Mouse (Mus musculus) cerebellum, adult 9-11 months (tissue): ENCODE results near the gene Palmd.

Source experiments
- DNase-seq: peaks from one replicate; pipeline ENCODE4 v3.0.0; 2022

Gene Palmd

DNA sequence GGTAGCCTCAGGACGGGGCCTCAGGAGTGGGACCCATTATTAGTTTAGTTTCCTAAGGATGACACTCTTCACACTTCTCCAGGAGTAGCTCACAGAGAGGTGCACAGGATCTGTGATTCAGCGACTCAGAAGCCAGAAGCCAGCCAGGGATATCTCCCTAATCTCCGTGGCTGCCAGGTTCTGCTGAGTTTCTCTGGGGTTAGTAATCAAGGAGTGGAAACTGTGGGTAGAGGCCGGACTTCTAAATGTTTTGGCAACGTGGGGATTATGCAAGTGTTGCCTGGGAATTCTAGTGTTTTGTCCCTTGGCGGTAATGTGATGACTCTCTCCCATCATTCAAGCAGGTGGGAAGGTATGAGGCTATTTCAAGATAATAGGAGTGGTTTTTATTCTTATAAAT, 13.7 kb downstream of the Palmd start:
- no peak for DNase-seq

DNA sequence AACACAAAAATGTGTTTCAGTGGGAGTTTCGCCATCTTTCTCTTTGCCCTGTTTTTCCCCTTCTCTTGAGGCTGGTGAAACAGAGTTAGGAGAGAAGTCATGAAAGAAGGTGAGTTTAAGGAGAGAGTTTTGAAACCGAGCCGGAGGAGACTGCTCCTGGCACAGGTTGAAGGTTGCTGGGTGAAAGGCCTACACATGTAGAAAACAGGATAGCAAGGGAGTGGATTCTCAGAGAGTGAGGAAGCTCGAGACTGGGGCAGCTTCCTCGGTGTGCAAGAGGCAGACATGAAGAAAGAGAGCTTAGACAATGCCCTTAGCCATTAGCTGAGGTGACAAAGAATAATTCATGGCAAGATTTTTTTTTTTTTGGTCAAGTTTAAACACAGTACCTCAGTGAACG, 15.4 kb downstream of the Palmd start:
- DNase-seq = no peak

- no peak for DNase-seq
Measured at GRCm38 (mm10) chr3:116952242-116952899, 16.4 kb downstream of the Palmd start.

DNA sequence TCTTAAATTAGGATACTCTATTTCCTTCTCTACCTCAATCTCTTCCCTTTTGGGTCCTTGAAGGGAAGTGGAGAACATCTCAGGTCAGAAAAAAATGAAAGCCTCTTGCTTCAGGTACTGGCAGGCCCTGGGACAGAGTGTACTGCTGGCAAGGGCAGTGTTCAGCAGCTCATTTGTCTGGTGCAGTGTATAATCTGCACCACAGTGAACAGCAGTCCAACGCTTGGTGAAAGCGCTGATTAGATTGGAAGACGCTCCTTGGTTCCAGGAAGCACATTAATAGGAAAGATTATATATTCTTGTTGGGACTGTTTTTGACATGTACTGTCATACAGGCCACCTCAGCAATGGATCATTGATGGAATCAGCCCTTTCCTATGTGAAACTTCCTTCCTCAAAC, 17.3 kb downstream of the Palmd start:
- no peak for DNase-seq

DNA sequence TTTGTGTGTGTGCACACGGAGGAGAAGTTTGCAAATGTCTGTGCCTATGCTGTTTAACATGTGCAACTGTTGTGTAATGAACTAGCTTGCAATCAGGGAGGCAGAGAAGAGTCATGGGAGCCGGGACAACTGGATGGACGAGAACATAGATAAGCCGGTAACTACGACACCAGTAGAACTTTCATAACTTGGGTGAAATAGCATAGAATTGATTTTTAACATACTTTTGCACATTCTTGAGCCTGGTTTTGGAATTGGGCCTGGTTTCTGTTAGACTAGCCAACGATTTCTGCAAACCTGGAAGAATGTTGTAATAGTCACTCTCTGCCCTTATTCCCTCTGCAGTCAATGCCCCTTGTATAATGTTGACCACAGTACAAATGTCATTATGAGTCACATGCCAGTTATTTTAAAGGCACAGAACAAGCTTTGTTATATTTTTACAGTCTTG, 18.1 kb downstream of the Palmd start:
- DNase-seq = no peak

DNA sequence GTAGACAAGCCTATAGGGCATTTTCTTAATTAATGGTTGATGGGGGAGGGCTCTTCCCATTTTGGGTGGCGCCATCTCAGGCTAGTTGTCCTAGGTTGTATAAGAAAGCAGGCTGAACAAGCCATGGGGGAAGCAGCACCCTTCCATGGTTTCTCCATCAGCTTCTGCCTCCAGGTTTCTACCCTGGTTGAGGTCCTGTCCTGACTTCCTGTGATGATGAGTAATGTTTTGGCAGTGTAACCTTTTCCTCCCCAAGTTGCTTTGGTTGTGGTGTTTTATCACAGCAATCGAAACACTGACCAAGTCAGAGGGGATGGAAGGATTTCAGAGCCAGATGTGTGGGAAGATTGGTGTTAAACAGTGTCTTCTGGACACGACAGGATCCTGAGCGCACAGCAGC, 22.3 kb downstream of the Palmd start:
- no peak for DNase-seq

DNA sequence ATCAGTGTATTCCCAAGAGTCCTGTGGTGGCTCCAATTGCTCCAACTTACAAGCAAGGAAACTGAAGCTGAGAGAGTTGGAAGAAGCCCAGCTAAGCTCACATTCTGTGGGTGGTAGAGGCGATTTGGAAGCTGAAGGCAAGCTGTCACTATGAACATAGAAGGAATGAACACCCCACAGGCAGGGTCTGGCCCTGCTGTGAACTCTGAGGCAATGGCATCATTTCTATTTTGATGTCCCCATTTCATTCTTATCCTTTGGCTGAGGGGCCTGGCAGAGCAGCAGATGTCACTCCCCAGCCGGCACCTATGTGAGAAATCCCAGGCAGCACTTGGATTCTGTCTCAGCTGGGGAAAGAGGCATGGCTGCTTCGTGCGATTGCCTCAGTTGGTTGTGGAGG, 25.4 kb downstream of the Palmd start:
- DNase-seq = no peak

DNA sequence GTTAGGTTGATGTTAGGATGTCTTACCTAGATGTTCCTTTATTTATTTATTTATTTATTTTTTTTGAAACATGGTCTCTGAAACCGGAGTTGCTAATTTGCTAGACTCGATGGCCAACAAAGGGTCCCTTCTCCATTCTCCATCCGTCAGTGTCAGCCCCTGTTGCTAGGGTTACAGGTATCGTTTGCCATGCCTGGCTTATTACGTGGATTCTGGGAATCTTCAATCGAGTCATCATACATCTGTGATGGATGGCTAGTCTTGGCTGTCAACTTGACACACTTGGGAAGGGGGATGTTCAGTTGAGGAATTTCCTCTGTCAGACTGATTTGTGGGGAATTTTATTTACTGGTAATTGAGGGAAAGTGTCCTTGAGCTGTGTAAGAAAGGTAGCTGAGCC, 26.0 kb downstream of the Palmd start:
- DNase-seq = no peak

DNA sequence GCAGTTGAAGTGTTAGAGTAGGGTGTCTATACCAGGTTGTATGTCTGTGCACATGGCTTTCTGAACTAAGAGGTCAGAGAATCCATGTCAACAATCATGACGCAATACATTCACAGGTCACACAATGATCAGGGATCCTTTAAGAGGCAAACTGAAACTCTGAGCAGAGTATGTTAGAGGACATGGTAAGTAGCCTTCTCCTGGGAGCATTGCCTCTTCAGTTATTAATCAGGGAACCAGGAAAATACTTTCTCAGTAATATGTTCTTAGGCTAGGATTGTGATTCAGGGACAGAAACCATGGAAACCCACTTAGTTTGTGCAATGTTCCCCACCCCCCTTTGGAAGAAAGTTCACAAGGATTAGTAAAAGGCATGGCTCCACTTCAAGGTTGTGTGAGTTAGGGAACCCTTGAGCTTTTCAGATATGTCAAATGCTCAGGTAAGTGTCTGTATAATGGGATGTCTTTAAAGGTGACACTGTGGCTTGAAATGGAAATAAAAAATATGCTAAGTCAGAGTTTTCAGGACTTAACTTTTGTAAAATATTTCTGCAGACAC, 27.1 kb downstream of the Palmd start:
- no peak for DNase-seq

- no peak for DNase-seq
Measured at GRCm38 (mm10) chr3:116940804-116941558, 27.8 kb downstream of the Palmd start.

DNA sequence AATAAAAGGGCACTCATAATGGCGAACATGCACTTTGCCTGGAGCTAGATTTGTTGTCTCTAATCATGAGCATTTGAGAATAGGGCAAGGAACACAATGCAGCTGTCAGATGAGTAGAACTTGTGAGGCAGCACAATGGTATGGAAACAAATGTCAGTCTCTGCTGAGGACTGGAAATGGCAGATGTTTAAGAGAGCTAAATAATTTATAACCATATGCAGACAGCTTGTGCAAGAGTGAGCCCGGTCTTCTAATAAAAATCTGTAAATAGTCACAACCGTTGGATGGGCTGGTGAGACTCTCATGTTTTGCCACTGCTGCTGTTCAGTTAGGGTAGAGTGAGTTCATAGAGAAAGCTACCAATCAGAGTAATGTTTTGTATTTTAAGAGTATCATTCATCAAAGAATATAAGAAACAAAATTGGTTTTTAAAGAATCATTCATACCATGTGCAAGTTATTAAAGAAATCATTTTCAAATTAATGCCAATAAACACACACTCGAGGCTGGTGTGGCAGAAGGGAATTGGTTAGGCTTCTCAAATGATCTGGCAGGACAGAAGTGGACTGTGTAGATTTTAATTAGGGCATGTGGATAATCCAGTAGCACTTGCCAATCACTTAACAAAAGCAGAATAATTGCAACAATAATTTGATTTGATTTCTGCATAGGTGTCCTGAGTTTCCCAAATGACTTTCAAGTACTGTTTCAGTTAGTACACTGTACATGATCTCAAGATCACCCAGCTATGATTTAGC, 31.7 kb downstream of the Palmd start:
- no peak for DNase-seq

GRCm38 (mm10) chr3:116933158-116933557, 35.6 kb downstream of the Palmd start:
- no peak for DNase-seq

- DNase-seq = no peak
Measured at GRCm38 (mm10) chr3:116928994-116929393, 39.8 kb downstream of the Palmd start.

DNA sequence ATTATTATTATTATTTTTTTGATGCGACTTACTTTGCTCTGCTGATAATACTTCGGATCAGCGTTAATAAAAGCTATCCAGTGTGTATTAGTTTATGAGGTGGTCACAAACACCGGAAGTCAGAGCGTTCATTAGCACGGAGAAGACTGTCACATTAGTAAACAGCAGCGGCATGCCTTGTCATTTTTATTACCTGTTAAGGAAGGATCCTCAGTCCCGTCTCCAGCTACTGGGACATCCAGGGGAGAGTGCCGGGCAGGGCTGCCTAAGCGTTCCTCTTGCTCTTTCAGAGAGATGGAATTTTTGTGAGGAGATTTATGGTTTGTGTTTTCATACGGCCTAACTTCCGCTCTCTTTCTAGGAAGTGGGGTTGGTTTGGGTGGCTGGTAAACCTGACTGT, 45.7 kb downstream of the Palmd start:
- DNase-seq = no peak

GRCm38 (mm10) chr3:116921535-116921934, 47.3 kb downstream of the Palmd start:
- DNase-seq = no peak

DNA sequence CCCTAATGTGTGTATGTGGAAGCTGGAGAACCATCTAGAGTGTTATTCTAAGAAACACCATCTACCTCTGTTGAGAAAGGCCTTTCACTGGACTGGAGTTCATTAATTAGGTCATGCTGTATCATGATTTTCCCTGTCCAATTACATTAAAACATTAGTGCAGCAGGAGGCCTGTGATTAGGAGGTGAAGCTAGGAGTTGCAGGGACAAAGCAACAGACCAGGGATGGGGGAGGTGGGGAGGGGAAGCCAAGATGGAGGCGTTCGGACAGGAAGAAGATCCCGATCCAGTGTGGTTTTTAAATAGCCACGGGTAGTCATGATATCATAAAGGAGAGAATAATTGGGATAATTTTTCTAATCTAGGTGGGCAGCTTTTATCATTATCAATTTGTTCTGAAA, 51.8 kb downstream of the Palmd start:
- no peak for DNase-seq

GRCm38 (mm10) chr3:116914931-116915330, 53.9 kb downstream of the Palmd start:
- no peak for DNase-seq

- DNase-seq = no peak
Measured at GRCm38 (mm10) chr3:116914374-116914773, 54.4 kb downstream of the Palmd start.

GRCm38 (mm10) chr3:116906596-116906995, 62.2 kb downstream of the Palmd start:
- DNase-seq = no peak

DNA sequence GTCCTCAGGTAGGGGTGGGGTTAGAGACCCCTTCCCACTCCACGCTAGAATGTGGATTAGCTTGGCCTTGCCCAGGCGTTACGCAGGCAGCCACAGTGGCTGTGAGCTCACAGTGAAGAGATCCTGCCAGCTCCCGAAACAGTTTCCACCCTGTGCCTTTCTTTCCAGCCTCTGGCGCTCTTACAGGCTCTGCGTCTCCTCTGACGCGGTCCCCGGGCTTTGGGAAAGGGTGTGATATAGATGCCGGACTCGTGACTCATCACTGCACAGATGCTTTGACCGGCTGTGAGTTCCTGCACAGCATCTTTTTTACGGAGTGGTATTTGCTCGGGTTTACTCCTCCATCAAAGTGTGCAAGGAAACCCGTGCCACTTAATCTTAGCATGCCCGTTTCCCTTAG, 62.9 kb downstream of the Palmd start:
- no peak for DNase-seq

GRCm38 (mm10) chr3:116904158-116904557, 64.6 kb downstream of the Palmd start:
- DNase-seq = peak; percentile 15

GRCm38 (mm10) chr3:116892872-116893271, 75.9 kb downstream of the Palmd start:
- no peak for DNase-seq

- no peak for DNase-seq
Measured at GRCm38 (mm10) chr3:116892206-116892563, 76.6 kb downstream of the Palmd start.
